Mouse (Mus musculus) embryonic stem cell, embryonic (primary cell): ENCODE measurements around the gene Krtap28-13.

Experiments used
- CTCF ChIA-PET, 4 experiments: fragments of 300-600 bp in 2 of 4; fragments of 350-600 bp in 2 of 4; sonication (Branson Sonifier 250); formaldehyde crosslinking; loops; one replicate each; lab custom pipeline; 2022; ENCODE audit warnings: inconsistent platforms in 2 of 4; lab: Charles Lee
- POLR2A ChIA-PET, 4 experiments: fragments of 300-600 bp in 2 of 4; fragments of 350-600 bp in 2 of 4; sonication (Branson Sonifier 250); formaldehyde crosslinking; loops; one replicate each; lab custom pipeline; 2022; ENCODE audit warnings: antibody characterized with exemption in 4 of 4, inconsistent platforms in 1 of 4; lab: Charles Lee

Gene Krtap28-13

DNA sequence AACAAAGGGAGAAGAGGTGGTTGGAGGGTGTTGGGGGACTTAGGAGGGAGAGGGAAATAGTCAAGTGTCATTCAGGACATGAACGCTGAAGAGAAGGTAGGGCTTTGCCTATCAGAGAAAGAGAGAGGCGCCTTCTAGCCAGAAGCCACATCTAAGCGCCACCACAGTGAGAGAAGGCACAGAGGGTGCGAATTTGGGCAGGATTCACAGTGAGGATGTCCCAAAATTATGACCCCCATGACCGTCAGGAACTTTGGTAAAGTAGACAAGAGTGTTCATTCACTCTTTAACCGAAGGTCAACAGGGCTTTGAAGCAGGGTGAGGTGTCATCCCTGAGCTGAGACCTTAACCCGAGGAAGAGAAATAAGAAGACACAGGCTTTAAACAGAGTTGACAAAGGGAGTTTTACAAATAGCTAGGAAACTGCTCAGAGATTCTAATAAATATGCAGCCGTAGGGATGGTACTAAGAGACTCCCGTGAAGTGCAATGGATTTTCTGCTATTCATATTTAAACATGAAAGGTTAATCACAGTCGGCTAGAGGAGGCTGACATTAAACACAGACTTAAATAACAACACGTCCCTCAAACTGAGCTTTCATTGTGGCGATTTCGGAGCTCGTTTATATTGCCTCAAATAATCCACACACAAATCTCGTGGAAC is 14.9 kb downstream of the Krtap28-13 start:
- CTCF ChIA-PET = interaction anchor here (0.6 to 1.9 kb wide), 16 partner anchors 10 to 434 kb away, joined by 3 to 12 read pairs (median 4); partner anchors contain the start of gene A030005K14Rik (in 1 of the 4)
- POLR2A ChIA-PET = interaction anchor here in 1 of 4 experiments (0.5 kb wide), 1 partner anchor 102 kb away, joined by 10 read pairs; no protein-coding TSS in a partner anchor

DNA sequence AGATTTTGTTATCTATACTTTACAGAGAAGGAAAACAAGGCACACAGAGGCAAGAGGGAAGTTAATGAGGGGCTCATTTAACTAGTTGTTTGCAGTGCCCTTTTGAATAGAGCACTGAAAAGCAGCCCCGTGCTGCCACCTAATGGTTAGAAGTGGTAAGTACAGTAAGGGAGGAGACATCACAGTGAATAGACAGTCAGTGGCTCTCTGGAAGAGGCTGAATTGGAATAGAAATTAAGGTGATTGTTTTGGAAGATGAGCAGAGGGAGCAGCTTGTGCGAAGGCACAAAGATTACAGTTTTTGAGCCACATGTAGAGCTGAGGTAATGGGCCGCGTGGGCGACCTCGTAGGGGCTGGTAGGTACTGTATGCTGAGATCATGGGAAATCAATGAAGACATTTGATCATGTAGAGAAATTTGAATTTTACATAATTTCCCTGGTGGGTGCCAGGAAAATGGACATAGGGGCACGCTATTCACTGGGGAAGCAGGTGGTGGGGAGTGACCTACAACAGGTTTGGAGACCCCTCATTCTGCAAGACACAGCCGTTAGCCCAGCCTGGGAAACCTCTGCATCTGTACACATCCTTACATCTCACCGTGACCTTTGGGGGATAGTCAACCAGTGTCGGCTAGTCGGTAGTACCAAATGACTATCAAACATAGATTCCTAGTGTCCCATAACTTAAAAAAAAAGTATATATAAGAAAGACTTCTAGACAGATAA is 15.6 kb downstream of the Krtap28-13 start:
- ChIA-PET POLR2A (interaction anchor here in 1 of 4 experiments (0.5 kb wide), 1 partner anchor 101 kb away, joined by 10 read pairs; no protein-coding TSS in a partner anchor), CTCF (interaction anchor here (0.6 to 1.9 kb wide), 16 partner anchors 9 to 435 kb away, joined by 3 to 12 read pairs (median 4); partner anchors contain the start of gene A030005K14Rik (in 1 of the 4))

DNA sequence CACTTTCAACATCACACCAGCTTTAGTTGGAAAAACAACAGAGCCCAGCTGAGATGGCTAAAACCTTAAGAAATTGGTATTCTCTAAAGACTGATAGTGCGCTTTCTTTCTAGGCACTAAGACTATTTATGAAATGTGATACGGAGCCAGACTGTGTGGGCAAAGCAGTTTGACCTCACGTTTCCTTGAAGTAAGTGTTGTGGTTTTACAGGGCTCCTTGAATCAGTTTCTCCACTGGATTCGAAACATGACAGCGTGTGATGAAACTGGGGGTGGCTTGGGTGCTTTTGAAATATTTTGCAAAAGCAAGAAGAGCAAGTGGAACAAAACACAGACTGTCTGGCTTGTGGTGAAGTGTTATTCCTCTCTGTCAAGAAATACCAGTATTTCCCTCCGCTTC is 16.3 kb downstream of the Krtap28-13 start:
- POLR2A ChIA-PET = no interaction called here
- CTCF ChIA-PET = interaction anchor here in 1 of 4 experiments (1.7 kb wide), 1 partner anchor 12 kb away, joined by 12 read pairs; no protein-coding TSS in a partner anchor

GRCm38 (mm10) chr1:83084790-83085189 is 24.1 kb downstream of the Krtap28-13 start:
- POLR2A ChIA-PET = no interaction called here
- CTCF ChIA-PET = no interaction called here

- CTCF ChIA-PET = interaction anchor here in 1 of 4 experiments (0.6 kb wide), 1 partner anchor 637 kb away, joined by 3 read pairs; no protein-coding TSS in a partner anchor
- POLR2A ChIA-PET = interaction anchor here in 2 of 4 experiments (0.5 to 0.6 kb wide), 2 partner anchors 22 to 401 kb away, joined by 3 to 6 read pairs; no protein-coding TSS in a partner anchor
These were observed 30.5 kb downstream of the Krtap28-13 start for GRCm38 (mm10) chr1:83091268-83091667.

DNA sequence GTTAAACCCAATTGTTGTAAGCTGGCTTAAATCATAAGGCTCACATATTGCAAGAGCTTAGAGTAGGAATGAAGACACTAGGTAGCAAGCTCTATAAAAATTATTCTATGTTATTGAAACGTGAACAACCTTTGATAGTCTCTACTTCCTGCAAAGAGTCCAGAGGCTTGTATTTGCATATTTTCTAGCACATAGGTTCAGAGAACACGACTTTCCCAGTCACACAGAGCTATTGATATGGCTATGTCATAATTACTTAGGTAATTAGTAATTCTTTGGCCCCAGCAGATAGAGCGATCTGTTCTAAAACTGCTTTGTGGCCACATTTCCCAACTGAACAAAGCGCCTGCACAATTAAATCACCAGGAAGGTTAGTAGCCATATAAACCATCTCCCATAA is 36.2 kb downstream of the Krtap28-13 start:
- ChIA-PET POLR2A (no interaction called here), CTCF (no interaction called here)

DNA sequence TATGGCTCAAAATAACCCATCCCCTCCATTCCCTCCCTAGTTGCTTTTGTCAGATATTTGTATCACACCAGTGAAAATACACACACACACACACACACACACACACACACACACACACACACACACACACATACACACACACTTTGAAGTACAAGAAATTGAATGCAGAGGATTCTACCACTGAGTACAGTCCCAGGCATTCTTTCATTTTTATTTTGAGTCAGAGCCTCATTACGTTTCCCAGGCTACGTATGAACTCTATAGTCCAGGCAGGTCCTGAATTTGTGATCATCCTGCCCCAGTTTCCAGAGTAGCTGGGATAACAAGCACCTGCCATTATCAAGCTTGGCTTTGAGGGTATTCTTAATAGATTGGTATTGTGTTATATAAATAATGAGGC is 38.4 kb downstream of the Krtap28-13 start:
- POLR2A ChIA-PET = interaction anchor here in 1 of 4 experiments (0.6 kb wide), 1 partner anchor 279 kb away, joined by 3 read pairs; no protein-coding TSS in a partner anchor
- CTCF ChIA-PET = no interaction called here

DNA sequence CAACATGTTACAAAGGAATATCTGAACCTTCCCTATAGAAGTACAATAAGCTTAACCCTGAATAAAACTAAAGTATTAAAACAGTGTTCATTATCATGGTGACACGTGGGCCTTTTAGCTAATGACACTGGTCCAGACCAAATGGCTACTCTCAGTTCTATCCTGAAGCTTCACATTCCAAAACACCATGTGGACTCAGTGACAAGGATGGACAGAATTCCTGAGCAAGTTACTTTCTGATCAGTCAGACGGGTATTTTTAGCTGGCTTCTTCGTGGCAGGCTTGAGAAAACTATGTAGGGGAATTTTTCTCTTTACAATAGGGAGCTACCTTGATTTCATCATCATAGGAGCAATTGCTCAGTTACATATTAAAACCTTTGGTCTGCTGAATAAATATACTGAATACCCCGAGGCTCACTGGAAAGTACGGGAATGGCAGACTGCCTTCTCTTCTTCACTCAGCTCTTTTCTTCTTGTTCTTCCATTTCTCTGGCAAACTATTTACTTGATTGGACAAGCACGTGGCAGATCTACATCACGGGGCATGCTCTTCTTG is 38.9 kb downstream of the Krtap28-13 start:
- ChIA-PET POLR2A (interaction anchor here in 1 of 4 experiments (0.6 kb wide), 1 partner anchor 617 kb away, joined by 5 read pairs; no protein-coding TSS in a partner anchor), CTCF (interaction anchor here in 1 of 4 experiments (0.7 kb wide), 1 partner anchor 1467 kb away, joined by 3 read pairs; no protein-coding TSS in a partner anchor)

- CTCF ChIA-PET = no interaction called here
- POLR2A ChIA-PET = no interaction called here
These were observed 41.2 kb downstream of the Krtap28-13 start for GRCm38 (mm10) chr1:83101891-83102290.

- ChIA-PET POLR2A (no interaction called here), CTCF (interaction anchor here in 1 of 4 experiments (0.5 kb wide), 1 partner anchor 41 kb away, joined by 3 read pairs; no protein-coding TSS in a partner anchor)
These were observed 44.7 kb downstream of the Krtap28-13 start for GRCm38 (mm10) chr1:83105464-83105863.

DNA sequence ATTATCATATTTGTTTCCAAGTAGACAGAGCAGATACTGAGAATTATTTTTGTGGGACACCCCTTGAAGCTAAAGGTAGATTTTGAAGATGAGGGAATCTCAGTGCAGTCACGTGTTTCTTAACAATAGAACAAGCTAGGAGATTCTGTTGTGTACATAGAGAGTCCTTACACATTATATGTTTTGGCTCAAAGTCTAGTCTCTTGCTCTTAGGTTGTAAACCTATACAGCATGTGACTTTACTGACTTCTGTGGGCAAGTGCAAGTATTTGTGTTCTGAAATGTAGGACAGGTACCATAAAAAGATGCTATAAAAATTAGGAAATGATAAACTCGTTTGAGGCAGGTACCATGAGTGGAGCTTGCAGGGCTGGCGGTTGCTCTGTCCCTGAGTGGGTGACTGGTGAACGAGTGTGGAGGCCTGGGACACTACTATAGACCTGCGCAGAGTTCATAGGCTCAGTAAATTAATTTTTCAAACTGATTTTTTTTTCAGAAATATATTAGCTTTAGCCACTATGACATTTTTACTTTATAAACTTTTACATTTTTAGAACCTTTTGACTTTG is 46.8 kb downstream of the Krtap28-13 start:
- ChIA-PET POLR2A (no interaction called here), CTCF (no interaction called here)

GRCm38 (mm10) chr1:83110992-83111391 is 50.3 kb downstream of the Krtap28-13 start:
- ChIA-PET CTCF (interaction anchor here in 2 of 4 experiments (0.6 kb wide), 2 partner anchors 859 to 1114 kb away, joined by 3 to 4 read pairs; no protein-coding TSS in a partner anchor), POLR2A (interaction anchor here in 1 of 4 experiments (0.9 kb wide), 1 partner anchor 10 kb away, joined by 3 read pairs; no protein-coding TSS in a partner anchor)
